Mouse (Mus musculus) lung, postnatal 25 days (tissue): ENCODE results near the gene Opn1sw.

ENCODE experiments used
- DNase-seq: peaks from one replicate; pipeline ENCODE4 v3.0.0; 2022; ENCODE audit warnings: low spot score

Gene Opn1sw

GRCm38 (mm10) chr6:29388052-29388518 lies at the start of gene Opn1sw:
Opn1sw (minus strand) TSS chr6:29388468.
- no peak for DNase-seq

DNA sequence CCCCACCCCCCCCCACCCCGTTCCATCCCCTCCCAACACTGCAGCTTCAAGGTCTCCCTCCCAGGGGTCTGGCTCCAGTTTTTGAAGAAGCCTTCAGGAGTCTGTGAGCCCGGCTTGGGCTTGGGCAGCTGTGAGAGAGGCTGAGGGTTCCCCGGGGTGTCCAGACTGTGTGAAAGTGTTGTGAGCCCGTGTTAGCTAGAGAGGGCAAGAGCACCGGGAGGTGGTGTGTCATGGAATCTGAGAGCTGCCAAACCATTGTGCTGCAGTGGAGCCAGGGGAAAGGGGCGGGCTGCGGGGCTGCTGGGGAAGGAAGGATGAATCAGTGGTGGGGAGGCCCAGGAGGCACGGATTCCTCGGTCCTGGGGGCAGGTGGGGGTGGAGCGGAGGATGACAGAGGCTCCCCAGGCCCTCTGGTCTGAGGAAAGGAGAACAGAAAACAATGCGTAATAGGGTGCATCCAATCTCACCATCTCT lies 48.2 kb upstream of the Opn1sw start:
- DNase-seq: peak; percentile 44

DNA sequence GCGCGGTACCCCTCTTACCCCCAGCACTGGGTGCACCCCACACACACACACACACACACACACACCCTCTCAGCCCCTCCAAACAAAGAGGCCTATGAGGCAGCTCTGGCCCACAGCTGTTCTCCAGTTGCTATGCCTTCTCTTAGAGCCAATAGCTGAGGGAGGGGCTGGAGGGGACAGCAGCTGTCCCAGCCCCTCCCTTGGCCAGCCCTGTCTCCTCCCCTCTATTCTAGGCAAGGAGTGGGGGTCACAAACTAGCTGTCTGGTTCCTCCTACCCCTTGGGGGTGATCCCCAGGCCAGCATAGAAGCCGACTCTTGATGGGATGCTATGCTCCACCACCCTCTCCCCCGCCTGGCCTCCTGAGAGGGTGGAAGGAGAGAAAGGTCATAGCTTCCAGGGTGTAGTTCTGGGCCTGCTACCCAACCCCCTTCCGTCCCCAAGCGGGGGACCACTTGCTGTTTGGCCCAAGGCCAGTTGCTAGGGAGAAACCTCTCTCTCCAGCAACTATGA lies 47.7 kb upstream of the Opn1sw start:
- DNase-seq: no peak

DNA sequence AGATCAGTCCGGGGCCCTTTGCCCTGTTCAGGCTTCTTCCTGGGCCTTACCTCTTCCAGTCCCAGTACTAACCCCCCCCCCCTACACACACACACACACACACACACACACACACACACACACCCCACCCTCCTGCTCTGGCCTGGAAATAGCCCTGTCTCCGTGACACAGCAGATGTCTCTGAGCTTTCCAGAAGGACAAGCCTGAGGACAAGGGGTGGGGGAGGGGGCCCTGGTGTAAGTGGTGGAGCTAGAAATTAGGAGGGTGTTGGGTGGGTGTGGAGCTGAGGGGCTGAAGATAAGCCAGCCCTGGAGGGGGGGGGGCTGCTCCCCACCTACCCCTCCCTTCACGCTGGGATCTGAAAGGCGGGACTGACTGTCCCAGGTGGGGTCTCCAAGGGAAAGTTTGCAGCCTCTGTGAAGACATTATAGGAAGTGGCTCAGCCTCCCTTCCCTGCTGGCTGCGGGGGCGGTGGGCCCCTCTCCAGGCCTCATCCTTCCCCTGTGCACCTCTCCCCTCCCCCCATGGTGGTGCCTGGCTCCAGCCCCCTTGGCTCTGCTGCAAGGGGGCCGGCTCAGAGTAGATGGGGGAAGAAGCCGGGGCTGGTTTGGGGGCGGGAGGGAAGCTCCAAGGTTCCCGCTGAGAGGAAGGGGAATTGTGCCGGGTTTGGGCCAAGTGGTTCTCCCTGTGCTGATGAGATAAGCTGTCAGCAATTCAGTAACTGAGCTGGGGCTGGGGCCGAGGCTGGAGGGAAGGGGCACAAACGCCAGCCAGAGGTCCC lies 46.8 kb upstream of the Opn1sw start:
- no peak for DNase-seq

- no peak for DNase-seq
These were observed 45.8 kb upstream of the Opn1sw start for GRCm38 (mm10) chr6:29433804-29434795.

- no peak for DNase-seq
These were observed 45.0 kb upstream of the Opn1sw start, which contains the start of gene Flnc for GRCm38 (mm10) chr6:29433038-29433803. Flnc (plus strand) TSS chr6:29433256.

- no peak for DNase-seq
These were observed 44.4 kb upstream of the Opn1sw start for GRCm38 (mm10) chr6:29432676-29433037.

- DNase-seq: no peak
These were observed 43.9 kb upstream of the Opn1sw start for GRCm38 (mm10) chr6:29432156-29432555.

- no peak for DNase-seq
These were observed 43.2 kb upstream of the Opn1sw start for GRCm38 (mm10) chr6:29431473-29431872.

- DNase-seq: no peak
These were observed 42.6 kb upstream of the Opn1sw start for GRCm38 (mm10) chr6:29430681-29431420.

GRCm38 (mm10) chr6:29428171-29428570 lies 39.9 kb upstream of the Opn1sw start:
- no peak for DNase-seq

DNA sequence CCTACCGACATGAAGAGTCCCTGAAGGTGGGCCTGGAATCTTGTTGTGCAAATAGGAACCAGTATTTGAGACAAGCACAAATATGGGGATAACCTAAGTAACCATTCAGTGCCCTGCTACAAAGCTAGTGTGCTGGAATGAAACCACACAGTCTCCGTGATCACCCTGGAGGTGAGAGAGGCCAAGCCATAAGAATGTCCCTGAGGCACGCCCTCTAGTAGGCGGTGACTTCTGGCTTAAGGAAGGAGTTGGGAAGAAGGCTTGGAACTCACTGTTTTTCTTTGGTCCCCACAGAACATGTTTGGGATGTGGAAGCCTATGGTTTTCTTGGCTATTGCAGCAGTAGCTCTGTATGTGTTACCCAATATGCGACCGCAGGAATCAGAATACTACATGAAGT lies 38.1 kb upstream of the Opn1sw start:
- no peak for DNase-seq

- no peak for DNase-seq
These were observed 36.9 kb upstream of the Opn1sw start for GRCm38 (mm10) chr6:29425118-29425517.

- no peak for DNase-seq
These were observed 32.3 kb upstream of the Opn1sw start for GRCm38 (mm10) chr6:29420596-29420995.

DNA sequence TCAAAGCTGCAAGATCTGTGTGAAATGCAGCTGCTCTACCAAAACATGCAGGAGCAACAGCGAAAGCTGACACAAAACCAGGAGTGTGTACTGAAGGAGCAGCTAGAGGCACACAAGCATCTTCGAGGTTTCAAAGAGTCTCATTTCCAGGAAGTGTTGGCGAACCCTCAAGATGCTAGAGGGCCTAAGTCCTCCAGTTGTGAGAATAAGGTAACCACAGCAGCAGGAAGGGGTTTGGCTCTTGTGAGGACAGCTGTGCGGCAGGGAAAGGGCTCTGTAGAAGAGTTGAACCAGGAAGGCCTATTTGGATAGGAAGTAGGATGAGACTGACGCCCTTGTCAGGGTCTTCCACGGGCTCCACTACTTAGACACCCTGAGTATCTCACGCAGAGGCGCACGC lies 27.2 kb upstream of the Opn1sw start:
- no peak for DNase-seq

DNA sequence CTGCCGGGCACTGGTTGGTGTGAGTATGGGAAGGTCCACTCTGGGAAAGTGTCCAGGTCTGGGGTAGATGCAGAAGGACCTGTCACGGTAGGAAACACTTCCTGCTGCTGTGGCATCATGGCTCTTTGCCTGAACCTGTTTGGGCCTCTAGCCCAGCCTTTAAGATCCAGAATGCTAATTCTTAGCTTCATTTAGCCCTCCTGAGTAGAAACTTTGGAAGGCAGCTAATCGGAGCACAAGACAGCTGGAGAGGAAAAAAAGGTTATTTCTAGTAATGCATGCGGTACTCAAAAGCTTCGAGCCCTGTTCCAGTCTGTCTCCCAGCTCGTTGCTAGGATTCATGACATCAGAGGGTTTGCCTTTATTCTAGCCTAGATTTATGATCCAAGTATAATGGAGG lies 18.1 kb upstream of the Opn1sw start:
- DNase-seq: no peak

DNA sequence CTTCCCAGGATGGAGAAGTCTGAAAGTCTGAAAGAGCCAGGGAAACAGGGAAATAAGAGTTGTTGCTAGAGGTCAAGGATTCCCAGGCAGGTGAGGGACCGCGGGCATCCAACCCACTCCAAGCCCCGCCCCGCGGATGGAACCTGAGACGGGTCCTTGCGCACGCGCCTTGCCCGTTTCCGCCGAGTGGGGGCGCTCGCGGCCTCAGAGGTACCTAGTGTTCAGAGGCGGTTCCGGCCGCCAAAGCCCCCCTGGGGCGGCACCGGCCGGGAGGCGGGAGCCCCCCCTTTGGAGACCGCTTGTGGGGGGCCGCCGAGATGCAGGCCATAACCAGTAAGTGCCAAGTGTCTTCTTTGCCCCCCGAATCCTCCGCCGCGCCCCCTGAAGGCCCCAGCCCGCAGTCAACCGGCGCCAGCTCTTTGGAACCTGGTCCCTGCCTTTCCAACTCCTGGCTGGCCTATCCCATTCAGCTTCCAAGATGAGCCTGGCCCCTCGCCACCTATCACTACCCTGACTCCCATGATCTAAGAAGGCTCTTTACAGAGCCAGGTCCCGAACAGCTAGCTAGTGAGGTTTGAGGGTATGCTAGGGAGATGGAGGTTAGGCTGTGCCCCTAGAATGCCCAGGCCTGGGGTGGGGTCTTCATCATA lies 14.6 kb upstream of the Opn1sw start:
- DNase-seq: no peak

GRCm38 (mm10) chr6:29399851-29400250 lies 11.6 kb upstream of the Opn1sw start:
- DNase-seq: no peak

- no peak for DNase-seq
These were observed 9.3 kb upstream of the Opn1sw start for GRCm38 (mm10) chr6:29397575-29397974.
